Mouse (Mus musculus) myocyte (in vitro differentiated cells): ENCODE data around the gene Rasip1. TPM values are rescaled to one million over a fixed set of nuclear protein-coding genes. Genes with fewer than 3 reads are reported as not detected.
"Not testable (repeated sequence)": the region's sequence is repeated elsewhere in the genome, so short reads cannot be mapped to it uniquely, and the experiment has no call there.

Experiments used
- H3K27me3 ChIP-seq: one replicate; pipeline ENCODE4 v1.6.1; 2011; ENCODE audit not compliant: control insufficient read depth, insufficient read depth, insufficient read length
- H3K36me3 ChIP-seq: one replicate; pipeline ENCODE4 v1.6.1; 2011; ENCODE audit not compliant: control insufficient read depth, insufficient read depth
- H3K4me2 ChIP-seq: one replicate; pipeline ENCODE4 v1.6.1; 2011; ENCODE audit warnings: low read depth, control low read depth
- H3K4me3 ChIP-seq: one replicate; pipeline ENCODE4 v1.5.1; 2011; ENCODE audit warnings: mild to moderate bottlenecking, control low read depth, moderate library complexity
- H3K79me2 ChIP-seq: one replicate; pipeline ENCODE4 v1.6.1; 2011; ENCODE audit not compliant: control insufficient read depth, insufficient read depth
- H3ac ChIP-seq: one replicate; pipeline ENCODE4 v1.6.1; 2011; ENCODE audit not compliant: control insufficient read depth, insufficient read length
- CEBPB ChIP-seq: IDR thresholded peaks from 2 replicates; pipeline ENCODE4 v1.6.1; 2011; ENCODE audit warnings: mild to moderate bottlenecking, moderate library complexity; ENCODE audit not compliant: poor library complexity, insufficient read depth, severe bottlenecking
- E2F4 ChIP-seq: IDR thresholded peaks from one replicate; pipeline ENCODE4 v1.6.1; 2011; ENCODE audit warnings: mild to moderate bottlenecking, control low read depth, moderate library complexity; ENCODE audit not compliant: insufficient read depth
- MAX ChIP-seq: IDR thresholded peaks from one replicate; pipeline ENCODE4 v1.6.1; 2011; ENCODE audit warnings: low read depth, mild to moderate bottlenecking, control low read depth
- MYOD1 ChIP-seq, 3 experiments: IDR thresholded peaks; one replicate each; pipeline ENCODE4 v1.6.1; 2011; ENCODE audit warnings: control low read depth in 2 of 3, low read depth in 2 of 3, mild to moderate bottlenecking in 2 of 3, moderate library complexity in 1 of 3; ENCODE audit not compliant: insufficient read length in 2 of 3, control insufficient read depth in 1 of 3
- MYOG ChIP-seq, 3 experiments: IDR thresholded peaks; one replicate each; pipeline ENCODE4 v1.6.1; 2011; ENCODE audit warnings: control low read depth in 2 of 3, low read depth in 2 of 3, mild to moderate bottlenecking in 2 of 3; ENCODE audit not compliant: insufficient read length in 2 of 3, control insufficient read depth in 1 of 3, insufficient read depth in 1 of 3
- POLR2A ChIP-seq: IDR thresholded peaks from one replicate; pipeline ENCODE4 v1.6.1; 2011; ENCODE audit warnings: low read depth, mild to moderate bottlenecking, control low read depth, moderate library complexity; ENCODE audit not compliant: insufficient read length
- POLR2AphosphoS2 ChIP-seq: IDR thresholded peaks from one replicate; pipeline ENCODE4 v1.6.1; 2011; ENCODE audit warnings: low read depth, control low read depth; ENCODE audit not compliant: insufficient read length
- REST ChIP-seq: IDR thresholded peaks from one replicate; pipeline ENCODE4 v1.6.1; 2011; ENCODE audit warnings: mild to moderate bottlenecking, control low read depth, moderate library complexity; ENCODE audit not compliant: insufficient read depth, insufficient read length
- SRF ChIP-seq: IDR thresholded peaks from one replicate; pipeline ENCODE4 v1.6.1; 2011; ENCODE audit warnings: low read depth; ENCODE audit not compliant: control insufficient read depth, insufficient read length
- TCF12 ChIP-seq: IDR thresholded peaks from one replicate; pipeline ENCODE4 v1.6.1; 2011; ENCODE audit warnings: mild to moderate bottlenecking, control low read depth; ENCODE audit not compliant: poor library complexity, insufficient read depth, severe bottlenecking
- TCF3 ChIP-seq: IDR thresholded peaks from one replicate; pipeline ENCODE4 v1.6.1; 2011; ENCODE audit warnings: low read depth, control low read depth; ENCODE audit not compliant: insufficient read length
- USF1 ChIP-seq: IDR thresholded peaks from one replicate; pipeline ENCODE4 v1.6.1; 2011; ENCODE audit warnings: low read depth, mild to moderate bottlenecking, control low read depth, moderate library complexity
- polyA plus RNA-seq: library from polyadenylated mRNA; unstranded; fragments of >200 nt; fragmentation: generic; extraction: Trizol; gene quantifications from one replicate; pipeline ENCODE4 v1.2.1, GENCODE M21; 2012; ENCODE audit warnings: missing spikeins

Gene Rasip1
- polyA plus RNA-seq, 1 experiment, result 0.40 TPM

GRCm38 (mm10) chr7:45646671-45647070, 19.4 kb downstream of the Rasip1 start:
- Histone ChIP-seq H3K4me3 (no peak overlapping the region), H3K27me3 (no peaks in the 10 kb centered on the region), H3K4me2 (no peak overlapping the region), H3ac (no peak overlapping the region), H3K79me2 (no peaks in the 10 kb centered on the region), H3K36me3 (no peaks in the 10 kb centered on the region)
- TF ChIP-seq POLR2AphosphoS2 (no peak), USF1 (no peak), CEBPB (no peak), POLR2A (no peak), REST (no peak), MYOG (IDR thresholded peaks at IDR 0.05; ENCODE audit: control insufficient read depth in 1 of 3, insufficient read depth in 1 of 3, insufficient read length in 2 of 3, low read depth in 2 of 3) (no peak)

- H3K79me2 ChIP-seq, result no peaks in the 10 kb centered on the region
- H3K4me3 ChIP-seq, result no peak overlapping the region
- no peaks in the 10 kb centered on the region for H3K36me3 ChIP-seq
- H3K27me3 ChIP-seq, result no peaks in the 10 kb centered on the region
- H3K4me2 ChIP-seq, result no peak overlapping the region
- TF ChIP-seq REST (no peak), POLR2A (peak; percentile 18)
- no peak overlapping the region for H3ac ChIP-seq
These were observed 22.1 kb downstream of the Rasip1 start for GRCm38 (mm10) chr7:45649351-45649750.

- H3K4me2 ChIP-seq, H3K4me3 ChIP-seq, H3K36me3 ChIP-seq, H3K79me2 ChIP-seq, H3ac ChIP-seq, H3K27me3 ChIP-seq: not testable (repeated sequence)
- peak; percentile 70 for TF ChIP-seq POLR2AphosphoS2
These were observed 23.2 kb downstream of the Rasip1 start for GRCm38 (mm10) chr7:45650484-45650883.

GRCm38 (mm10) chr7:45654424-45655047, 27.2 kb downstream of the Rasip1 start:
- no peak overlapping the region for H3K4me3 ChIP-seq
- no peak for TF ChIP-seq MAX
- TF ChIP-seq USF1, result no peak
- TF ChIP-seq MYOG (IDR thresholded peaks at IDR 0.05; ENCODE audit: control insufficient read depth in 1 of 3, insufficient read depth in 1 of 3, insufficient read length in 2 of 3, low read depth in 2 of 3), result no peak
- H3ac ChIP-seq, result no peak overlapping the region
- H3K79me2 ChIP-seq, result no peaks in the 10 kb centered on the region
- no peaks in the 10 kb centered on the region for H3K36me3 ChIP-seq
- no peaks in the 10 kb centered on the region for H3K27me3 ChIP-seq
- H3K4me2 ChIP-seq, result no peak overlapping the region

- no peak overlapping the region for H3K4me3 ChIP-seq
- no peaks in the 10 kb centered on the region for H3K36me3 ChIP-seq
- H3ac ChIP-seq, result no peak overlapping the region
- TF ChIP-seq CEBPB (no peak), REST (no peak), MYOG (IDR thresholded peaks at IDR 0.05; ENCODE audit: control insufficient read depth in 1 of 3, insufficient read depth in 1 of 3, insufficient read length in 2 of 3, low read depth in 2 of 3) (no peak), POLR2AphosphoS2 (no peak), USF1 (no peak), SRF (no peak), MAX (no peak), MYOD1 (IDR thresholded peaks at IDR 0.05; ENCODE audit: control insufficient read depth in 1 of 3, insufficient read length in 2 of 3, low read depth in 2 of 3) (no peak), TCF12 (no peak), E2F4 (no peak), TCF3 (no peak), POLR2A (no peak)
- H3K27me3 ChIP-seq, result no peaks in the 10 kb centered on the region
- no peak overlapping the region for H3K4me2 ChIP-seq
- H3K79me2 ChIP-seq, result no peaks in the 10 kb centered on the region
These were observed 33.6 kb downstream of the Rasip1 start for GRCm38 (mm10) chr7:45660746-45661478.

- H3K27me3 ChIP-seq, H3K36me3 ChIP-seq, H3K4me3 ChIP-seq, H3K4me2 ChIP-seq, H3K79me2 ChIP-seq, H3ac ChIP-seq: not testable (repeated sequence)
These were observed 34.4 kb downstream of the Rasip1 start for GRCm38 (mm10) chr7:45661702-45662101.
